Mouse (Mus musculus) left cerebral cortex, postnatal 14 days (tissue): Measurements from ENCODE around the gene Tmem121b. TPM values are rescaled to one million over a fixed set of nuclear protein-coding genes. Genes with fewer than 3 reads are reported as not detected.

Experiments used
- DNase-seq, 2 experiments: peaks; one replicate each; pipeline ENCODE4 v3.0.0; 2021 to 2022; ENCODE audit warnings: low spot score in 2 of 2, mixed read lengths in 1 of 2
- intact Hi-C: fragments of 180-260 bp; cut with DNase I; formaldehyde crosslinking; loops from one replicate; pipeline ENCODE4 v1.15.1; 2025
- total RNA-seq, 2 experiments: library from RNA; stranded (reverse); gene quantifications; 2 replicates each; pipeline ENCODE4 v1.2.3; 2021

Gene Tmem121b
- total RNA-seq, 2 experiments from 2014 or later = 71.2 to 75.7 TPM

GRCm38 (mm10) chr6:120469770-120470169, 23.8 kb downstream of the Tmem121b start:
- DNase-seq = no peak
- intact Hi-C loops = no loop called here

- no peak for DNase-seq
- intact Hi-C loops = no loop called here
Observed at GRCm38 (mm10) chr6:120469268-120469667, 24.3 kb downstream of the Tmem121b start.

- intact Hi-C loops = no loop called here
- no peak for DNase-seq
Observed at GRCm38 (mm10) chr6:120468259-120468658, 25.3 kb downstream of the Tmem121b start.

- no peak for DNase-seq
- intact Hi-C loops = no loop called here
Observed at GRCm38 (mm10) chr6:120466609-120467329, 26.8 kb downstream of the Tmem121b start.

GRCm38 (mm10) chr6:120465393-120465792, 28.2 kb downstream of the Tmem121b start:
- intact Hi-C loops = no loop called here
- no peak for DNase-seq

- intact Hi-C loops = no loop called here
- no peak for DNase-seq
Observed at GRCm38 (mm10) chr6:120464406-120464939, 29.1 kb downstream of the Tmem121b start.

GRCm38 (mm10) chr6:120463884-120464283, 29.7 kb downstream of the Tmem121b start:
- no peak for DNase-seq
- intact Hi-C loops = no loop called here

- DNase-seq = no peak
- intact Hi-C loops = no loop called here
Observed at GRCm38 (mm10) chr6:120463086-120463871, 30.3 kb downstream of the Tmem121b start, which contains the start of gene Il17ra. TSS of gene Il17ra (plus strand) at chr6:120463247.

GRCm38 (mm10) chr6:120462251-120462650, 31.4 kb downstream of the Tmem121b start:
- DNase-seq = no peak
- intact Hi-C loops = no loop called here

GRCm38 (mm10) chr6:120461217-120461616, 32.4 kb downstream of the Tmem121b start:
- intact Hi-C loops = no loop called here
- no peak for DNase-seq

- intact Hi-C loops = no loop called here
- no peak for DNase-seq
Observed at GRCm38 (mm10) chr6:120457751-120458150, 35.9 kb downstream of the Tmem121b start.

GRCm38 (mm10) chr6:120457074-120457473, 36.5 kb downstream of the Tmem121b start:
- intact Hi-C loops = no loop called here
- DNase-seq = no peak

GRCm38 (mm10) chr6:120454627-120455077, 39.0 kb downstream of the Tmem121b start:
- no peak for DNase-seq
- intact Hi-C loops = no loop called here

- intact Hi-C loops = no loop called here
- DNase-seq = no peak
Observed at GRCm38 (mm10) chr6:120453556-120453955, 40.1 kb downstream of the Tmem121b start.

- no peak for DNase-seq
- intact Hi-C loops = no loop called here
Observed at GRCm38 (mm10) chr6:120453103-120453445, 40.5 kb downstream of the Tmem121b start.

GRCm38 (mm10) chr6:120452384-120453102, 41.1 kb downstream of the Tmem121b start:
- intact Hi-C loops = no loop called here
- no peak for DNase-seq

- DNase-seq = no peak
- intact Hi-C loops = no loop called here
Observed at GRCm38 (mm10) chr6:120450208-120450607, 43.4 kb downstream of the Tmem121b start.

GRCm38 (mm10) chr6:120443363-120444355, 49.9 kb downstream of the Tmem121b start:
- DNase-seq = no peak

More at GRCm38 (mm10) chr6:120443363-120444355, 49.9 kb downstream of the Tmem121b start:
- intact Hi-C loops = no loop called here
